Mouse (Mus musculus) MEL (cell line): Measurements from ENCODE around the gene Dip2a. TPM values are rescaled to one million over a fixed set of nuclear protein-coding genes. Genes with fewer than 3 reads are reported as not detected.

Experiments used
- DNase-seq: peaks from one replicate; pipeline ENCODE4 v3.0.0; 2011; ENCODE audit warnings: low read depth, low spot score
- H3K27ac ChIP-seq: 2 replicates; pipeline ENCODE4 v1.5.1; 2012; ENCODE audit warnings: low read depth, mild to moderate bottlenecking, control low read depth, low read length, moderate library complexity; ENCODE audit not compliant: control insufficient read depth
- H3K27me3 ChIP-seq, 2 experiments: fragments of 150-350 bp in 1 of 2; sonication (generic) in 1 of 2; 2 replicates each; pipeline ENCODE4 v1.6.1; 2012; ENCODE audit warnings: low read length in 2 of 2, mild to moderate bottlenecking in 2 of 2, improper control_type of control experiment in 1 of 2, moderate library complexity in 1 of 2; ENCODE audit not compliant: insufficient read depth in 2 of 2, control insufficient read depth in 1 of 2
- H3K36me3 ChIP-seq, 2 experiments: 2 replicates each; pipeline ENCODE4 v1.6.1; 2012 to 2014; ENCODE audit warnings: low read length in 2 of 2, improper control_type of control experiment in 1 of 2, inconsistent platforms in 1 of 2, mild to moderate bottlenecking in 1 of 2; ENCODE audit not compliant: insufficient read depth in 2 of 2, control insufficient read depth in 1 of 2
- H3K4me1 ChIP-seq, 2 experiments: fragments of 150-350 bp in 1 of 2; sonication (generic) in 1 of 2; 2 replicates each; pipeline ENCODE4 v1.6.1; 2012; ENCODE audit warnings: low read length in 2 of 2, improper control_type of control experiment in 1 of 2, mild to moderate bottlenecking in 1 of 2; ENCODE audit not compliant: insufficient read depth in 2 of 2, control insufficient read depth in 1 of 2
- H3K4me3 ChIP-seq, 2 experiments: fragments of 150-350 bp in 1 of 2; sonication (generic) in 1 of 2; 2 replicates each; pipeline ENCODE4 v1.5.1; 2012; ENCODE audit warnings: low read depth in 2 of 2, low read length in 2 of 2, mild to moderate bottlenecking in 2 of 2, moderate library complexity in 2 of 2, control low read depth in 1 of 2, improper control_type of control experiment in 1 of 2; ENCODE audit not compliant: control insufficient read depth in 1 of 2, insufficient read depth in 1 of 2
- H3K79me2 ChIP-seq: 2 replicates; pipeline ENCODE4 v1.6.1; 2012; ENCODE audit warnings: mild to moderate bottlenecking, low read length, moderate library complexity; ENCODE audit not compliant: control insufficient read depth, poor library complexity, insufficient read depth
- H3K9ac ChIP-seq: 2 replicates; pipeline ENCODE4 v1.6.1; 2012; ENCODE audit warnings: low read depth, mild to moderate bottlenecking, control low read depth, low read length, moderate library complexity; ENCODE audit not compliant: control insufficient read depth, poor library complexity, severe bottlenecking
- H3K9me3 ChIP-seq: fragments of 150-350 bp; sonication (generic); replicated peaks from 2 replicates; pipeline ENCODE4 v1.6.1; 2012; ENCODE audit warnings: mild to moderate bottlenecking, low read length, improper control_type of control experiment, moderate library complexity; ENCODE audit not compliant: insufficient read depth
- BHLHE40 ChIP-seq: IDR thresholded peaks from 2 replicates; pipeline ENCODE4 v1.6.1; 2012; ENCODE audit warnings: low read depth, mild to moderate bottlenecking, inconsistent platforms, low read length, improper control_type of control experiment, borderline replicate concordance
- CHD2 ChIP-seq: IDR thresholded peaks from 2 replicates; pipeline ENCODE4 v1.6.1; 2011; ENCODE audit warnings: low read length, improper control_type of control experiment
- ELF1 ChIP-seq: IDR thresholded peaks from 2 replicates; pipeline ENCODE4 v1.6.1; 2014; ENCODE audit warnings: low read depth, mild to moderate bottlenecking, inconsistent platforms, low read length, improper control_type of control experiment, moderate library complexity
- EP300 ChIP-seq, 2 experiments: IDR thresholded peaks; 2 replicates each; pipeline ENCODE4 v1.6.1; 2011; ENCODE audit warnings: improper control_type of control experiment in 2 of 2, low read length in 2 of 2, low read depth in 1 of 2, mild to moderate bottlenecking in 1 of 2
- ETS1 ChIP-seq: IDR thresholded peaks from 2 replicates; pipeline ENCODE4 v1.6.1; 2012; ENCODE audit warnings: low read depth, mild to moderate bottlenecking, inconsistent platforms, low read length, improper control_type of control experiment, moderate library complexity
- GABPA ChIP-seq: IDR thresholded peaks from 2 replicates; pipeline ENCODE4 v1.6.1; 2012; ENCODE audit warnings: low read depth, mild to moderate bottlenecking, inconsistent platforms, low read length, improper control_type of control experiment, moderate library complexity
- KAT2A ChIP-seq: conservative IDR thresholded peaks from 2 replicates; pipeline ENCODE4 v1.6.1; 2012; ENCODE audit warnings: low read depth, low read length, improper control_type of control experiment, inconsistent platforms
- MAFK ChIP-seq: IDR thresholded peaks from 2 replicates; pipeline ENCODE4 v1.6.1; 2011; ENCODE audit warnings: low read depth, mild to moderate bottlenecking, low read length, improper control_type of control experiment, borderline replicate concordance
- MEF2A ChIP-seq: IDR thresholded peaks from 2 replicates; pipeline ENCODE4 v1.6.1; 2014; ENCODE audit warnings: low read depth, mild to moderate bottlenecking, inconsistent platforms, low read length, improper control_type of control experiment; ENCODE audit not compliant: poor library complexity, insufficient replicate concordance, severe bottlenecking; ENCODE audit errors: extremely low read depth
- MXI1 ChIP-seq: IDR thresholded peaks from 2 replicates; pipeline ENCODE4 v1.6.1; 2011; ENCODE audit warnings: mild to moderate bottlenecking, low read depth, low read length, improper control_type of control experiment
- MYB ChIP-seq: IDR thresholded peaks from 2 replicates; pipeline ENCODE4 v1.6.1; 2011; ENCODE audit warnings: mild to moderate bottlenecking, low read depth, low read length, improper control_type of control experiment
- POLR2AphosphoS2 ChIP-seq: IDR thresholded peaks from 2 replicates; pipeline ENCODE4 v1.6.1; 2011; ENCODE audit warnings: low read length, improper control_type of control experiment
- POLR2AphosphoS5 ChIP-seq: IDR thresholded peaks from 2 replicates; pipeline ENCODE4 v1.6.1; 2012; ENCODE audit warnings: low read depth, borderline replicate concordance, mild to moderate bottlenecking, inconsistent platforms, low read length, moderate library complexity, mixed read lengths
- RAD21 ChIP-seq: IDR thresholded peaks from 2 replicates; pipeline ENCODE4 v1.6.1; 2011; ENCODE audit warnings: mild to moderate bottlenecking, low read depth, low read length, improper control_type of control experiment
- SIN3A ChIP-seq: IDR thresholded peaks from 2 replicates; pipeline ENCODE4 v1.6.1; 2012; ENCODE audit warnings: low read length, improper control_type of control experiment, inconsistent platforms
- TBP ChIP-seq: IDR thresholded peaks from 2 replicates; pipeline ENCODE4 v1.8.0; 2011; ENCODE audit warnings: low read depth, low read length, improper control_type of control experiment
- TCF12 ChIP-seq: IDR thresholded peaks from 2 replicates; pipeline ENCODE4 v1.6.1; 2014; ENCODE audit warnings: low read depth, mild to moderate bottlenecking, inconsistent platforms, low read length, improper control_type of control experiment, moderate library complexity
- USF2 ChIP-seq, 2 experiments: IDR thresholded peaks; 2 replicates each; pipeline ENCODE4 v1.6.1; 2011 to 2012; ENCODE audit warnings: improper control_type of control experiment in 2 of 2, low read length in 2 of 2, borderline replicate concordance in 1 of 2, inconsistent platforms in 1 of 2, low read depth in 1 of 2, mild to moderate bottlenecking in 1 of 2; ENCODE audit not compliant: insufficient read depth in 1 of 2
- ZC3H11A ChIP-seq: IDR thresholded peaks from 2 replicates; pipeline ENCODE4 v1.6.1; 2012; ENCODE audit warnings: low read depth, mild to moderate bottlenecking, inconsistent platforms, low read length, improper control_type of control experiment
- ZKSCAN1 ChIP-seq: IDR thresholded peaks from 2 replicates; pipeline ENCODE4 v1.6.1; 2012; ENCODE audit warnings: low read depth, mild to moderate bottlenecking, inconsistent platforms, low read length, improper control_type of control experiment, moderate library complexity
- ZMIZ1 ChIP-seq: IDR thresholded peaks from 2 replicates; pipeline ENCODE4 v1.6.1; 2012; ENCODE audit warnings: low read depth, mild to moderate bottlenecking, inconsistent platforms, low read length, improper control_type of control experiment, moderate library complexity
- polyA plus RNA-seq, 2 experiments: library from polyadenylated mRNA; stranded (reverse) in 1 of 2; unstranded in 1 of 2; fragments of >175 nt in 1 of 2; fragments of >200 nt in 1 of 2; gene quantifications; 2 replicates each; pipeline versions ENCODE4 v1.2.1 to v1.2.4; 2012; ENCODE audit warnings: low replicate concordance in 2 of 2, low read depth in 1 of 2; ENCODE audit not compliant: insufficient read length in 2 of 2, insufficient read depth in 1 of 2, missing spikeins in 1 of 2
- total RNA-seq: library from RNA; depleted of rRNA; stranded (reverse); fragments of 300-350 nt; gene quantifications from 2 replicates; pipeline ENCODE4 v1.2.3, GENCODE M21; 2012

Dip2a gene
- total and polyA plus RNA-seq, 3 experiments = 2.6 to 5.7 TPM; not detected in 1

- Histone ChIP-seq H3K27me3 (no peaks in the 10 kb centered on the region), H3K36me3 (no peaks in the 10 kb centered on the region), H3K9ac (no peak overlapping the region), H3K9me3 (no peaks in the 10 kb centered on the region), H3K27ac (no peak overlapping the region), H3K4me3 (no peak overlapping the region), H3K79me2 (no peaks in the 10 kb centered on the region), H3K4me1 (no peaks in the 10 kb centered on the region)
- no peak for DNase-seq
- TF ChIP-seq MEF2A (no peak), USF2 (IDR thresholded peaks at IDR 0.05; ENCODE audit: borderline replicate concordance in 1 of 2, insufficient read depth in 1 of 2, low read depth in 1 of 2, low read length in 2 of 2) (no peak), BHLHE40 (no peak), MAFK (no peak), SIN3A (no peak), MXI1 (no peak), POLR2AphosphoS2 (no peak), MYB (no peak), RAD21 (no peak), ELF1 (no peak), TCF12 (no peak), TBP (no peak), EP300 (IDR thresholded peaks at IDR 0.05; ENCODE audit: low read depth in 1 of 2, low read length in 2 of 2) (no peak), ZMIZ1 (no peak), GABPA (no peak), ZC3H11A (no peak), ZKSCAN1 (no peak), POLR2AphosphoS5 (no peak), ETS1 (no peak), CHD2 (no peak)
Measured at GRCm38 (mm10) chr10:76262431-76262830, 82.7 kb downstream of the Dip2a start.

- no peak for DNase-seq
Measured at GRCm38 (mm10) chr10:76261447-76261846, 83.6 kb downstream of the Dip2a start.

More at GRCm38 (mm10) chr10:76261447-76261846, 83.6 kb downstream of the Dip2a start:
- H3K79me2 ChIP-seq = no peaks in the 10 kb centered on the region
- no peaks in the 10 kb centered on the region for H3K4me1 ChIP-seq
- H3K36me3 ChIP-seq = no peaks in the 10 kb centered on the region
- no peak overlapping the region for H3K9ac ChIP-seq
- no peaks in the 10 kb centered on the region for H3K27me3 ChIP-seq
- H3K27ac ChIP-seq = no peak overlapping the region
- no peaks in the 10 kb centered on the region for H3K9me3 ChIP-seq
- no peak overlapping the region for H3K4me3 ChIP-seq
- no peak for TF ChIP-seq KAT2A
- no peak for TF ChIP-seq MAFK
- no peak for TF ChIP-seq ETS1
- TF ChIP-seq, all 39 proteins: peak for 0
